Mouse (Mus musculus) CH12.LX (cell line): ENCODE results near the gene Grk5.

Experiments
- CTCF ChIP-seq, 2 experiments: IDR thresholded peaks in 1 of 2; conservative IDR thresholded peaks in 1 of 2; 2 replicates each; pipeline ENCODE4 v1.5.1; 2011 to 2012; ENCODE audit warnings: low read depth in 2 of 2, low read length in 2 of 2, improper control_type of control experiment in 1 of 2, inconsistent platforms in 1 of 2, mild to moderate bottlenecking in 1 of 2, moderate library complexity in 1 of 2
- HCFC1 ChIP-seq: IDR thresholded peaks from 2 replicates; pipeline ENCODE4 v1.6.1; 2012; ENCODE audit warnings: low read depth, mild to moderate bottlenecking, inconsistent platforms, low read length, improper control_type of control experiment
- IRF4 ChIP-seq: IDR thresholded peaks from 2 replicates; pipeline ENCODE4 v1.6.1; 2014; ENCODE audit warnings: low read depth, mild to moderate bottlenecking, inconsistent platforms, low read length, improper control_type of control experiment
- MAZ ChIP-seq: IDR thresholded peaks from 2 replicates; pipeline ENCODE4 v1.6.1; 2012; ENCODE audit warnings: low read depth, mild to moderate bottlenecking, inconsistent platforms, low read length, improper control_type of control experiment, moderate library complexity
- MEF2A ChIP-seq: IDR thresholded peaks from 2 replicates; pipeline ENCODE4 v1.6.1; 2014; ENCODE audit warnings: low read depth, mild to moderate bottlenecking, inconsistent platforms, low read length, improper control_type of control experiment, borderline replicate concordance
- MXI1 ChIP-seq: IDR thresholded peaks from 2 replicates; pipeline ENCODE4 v1.6.1; 2011; ENCODE audit warnings: mild to moderate bottlenecking, low read depth, low read length, improper control_type of control experiment
- POLR2A ChIP-seq: IDR thresholded peaks from 2 replicates; pipeline ENCODE4 v1.6.1; 2011; ENCODE audit warnings: low read depth, mild to moderate bottlenecking, improper control_type of control experiment, low read length
- POLR2AphosphoS2 ChIP-seq: IDR thresholded peaks from 2 replicates; pipeline ENCODE4 v1.6.1; 2011; ENCODE audit warnings: low read depth, low read length, improper control_type of control experiment
- RCOR1 ChIP-seq: conservative IDR thresholded peaks from 2 replicates; pipeline ENCODE4 v1.6.1; 2012; ENCODE audit warnings: low read depth, mild to moderate bottlenecking, inconsistent platforms, low read length, improper control_type of control experiment
- USF1 ChIP-seq: IDR thresholded peaks from 2 replicates; pipeline ENCODE4 v1.6.1; 2014; ENCODE audit warnings: low read depth, mild to moderate bottlenecking, inconsistent platforms, low read length, improper control_type of control experiment
- ZNF384 ChIP-seq: IDR thresholded peaks from 2 replicates; pipeline ENCODE4 v1.6.1; 2012; ENCODE audit warnings: low read depth, low read length, improper control_type of control experiment, inconsistent platforms

DNA sequence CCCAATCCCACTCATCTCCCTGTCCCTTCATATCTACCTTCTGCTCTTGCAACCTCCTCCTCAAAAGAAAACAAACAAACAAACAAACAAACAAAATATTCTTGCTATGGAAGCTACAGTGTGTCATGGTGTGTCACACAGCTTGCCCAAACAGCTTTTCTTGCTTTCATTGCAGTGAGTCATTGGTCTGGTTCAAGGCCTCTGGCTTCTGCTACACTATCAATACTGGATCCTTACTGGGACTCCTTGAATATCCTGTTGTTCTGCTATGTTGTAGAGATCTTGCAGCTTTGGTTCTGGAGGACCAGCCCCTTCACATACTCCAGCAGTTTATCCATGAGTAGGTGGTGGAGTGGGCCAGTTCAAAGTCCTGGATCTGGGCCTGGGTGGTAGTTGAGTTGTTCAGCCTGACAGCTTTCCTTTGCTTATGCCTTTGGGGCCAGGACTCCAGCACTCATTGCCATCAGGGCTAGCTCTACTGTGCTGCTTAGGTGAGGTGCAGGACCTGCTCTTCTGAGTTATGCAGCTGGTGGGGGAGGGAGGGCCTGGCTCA is 66.7 kb downstream of the Grk5 start:
- TF ChIP-seq RCOR1 (no peak), MEF2A (no peak), USF1 (no peak), ZNF384 (no peak), MAZ (no peak), CTCF (conservative IDR thresholded peaks at IDR 0.05 in 1 of 2, IDR thresholded peaks at IDR 0.05 in 1 of 2; ENCODE audit: low read depth in 2 of 2, low read length in 2 of 2) (no peak), HCFC1 (no peak), POLR2AphosphoS2 (no peak), MXI1 (no peak), IRF4 (no peak), POLR2A (no peak)
